Mouse (Mus musculus) layer of hippocampus, postnatal 10 days (tissue): ENCODE measurements around the gene Gdnf. TPM values are rescaled to one million over a fixed set of nuclear protein-coding genes. Genes with fewer than 3 reads are reported as not detected.

ENCODE experiments used
- DNase-seq, 2 experiments: peaks; one replicate each; pipeline ENCODE4 v3.0.0; 2021; ENCODE audit warnings: low spot score in 2 of 2
- long read RNA-seq: library from polyadenylated mRNA; stranded (forward); transcript quantifications from one replicate; pipeline ENCODE4 v2.0.0, GENCODE M21; 2023
- total RNA-seq, 2 experiments: library from RNA; stranded (reverse); gene quantifications; 2 replicates each; pipeline ENCODE4 v1.2.3; 2021

The Gdnf gene
- total RNA-seq = under 1 TPM; 0.09 to 0.18 TPM
- long read RNA-seq = 0 reads

- peak; percentile 24 to 39 for DNase-seq
Observed at GRCm38 (mm10) chr15:7810556-7811252, at the start of gene Gdnf. TSS of gene Gdnf (plus strand) at chr15:7810846.

- DNase-seq = no peak
Observed at GRCm38 (mm10) chr15:7767166-7767565, 43.5 kb upstream of the Gdnf start.

- no peak for DNase-seq
Observed at GRCm38 (mm10) chr15:7772983-7773382, 37.7 kb upstream of the Gdnf start.

- no peak for DNase-seq
Observed at GRCm38 (mm10) chr15:7781517-7781916, 29.1 kb upstream of the Gdnf start.

- DNase-seq = peak in 1 of 2 experiments; percentile 34
Observed at GRCm38 (mm10) chr15:7809841-7810391, 730 bp upstream of the Gdnf start.

- DNase-seq = no peak
Observed at GRCm38 (mm10) chr15:7811253-7811625, 593 bp downstream of the Gdnf start.

GRCm38 (mm10) chr15:7811856-7812733, 1.4 kb downstream of the Gdnf start:
- DNase-seq = no peak

GRCm38 (mm10) chr15:7812872-7813530, 2.4 kb downstream of the Gdnf start:
- peak; percentile 85 to 90 for DNase-seq

GRCm38 (mm10) chr15:7813531-7814370, 3.1 kb downstream of the Gdnf start:
- peak in 1 of 2 experiments; percentile 33 for DNase-seq

- no peak for DNase-seq
Observed at GRCm38 (mm10) chr15:7814371-7814680, 3.7 kb downstream of the Gdnf start.

GRCm38 (mm10) chr15:7814917-7815316, 4.3 kb downstream of the Gdnf start:
- DNase-seq = no peak

GRCm38 (mm10) chr15:7815521-7815944, 4.9 kb downstream of the Gdnf start:
- DNase-seq = no peak

- no peak for DNase-seq
Observed at GRCm38 (mm10) chr15:7823886-7824285, 13.2 kb downstream of the Gdnf start.

GRCm38 (mm10) chr15:7825530-7825929, 14.9 kb downstream of the Gdnf start:
- no peak for DNase-seq

- DNase-seq = no peak
Observed at GRCm38 (mm10) chr15:7835404-7835803, 24.8 kb downstream of the Gdnf start.

GRCm38 (mm10) chr15:7838060-7838920, 27.6 kb downstream of the Gdnf start:
- DNase-seq = no peak

GRCm38 (mm10) chr15:7838921-7839309, 28.3 kb downstream of the Gdnf start:
- DNase-seq = no peak

GRCm38 (mm10) chr15:7841664-7842063, 31.0 kb downstream of the Gdnf start:
- DNase-seq = no peak

- DNase-seq = no peak
Observed at GRCm38 (mm10) chr15:7842398-7842797, 31.8 kb downstream of the Gdnf start.

- DNase-seq = no peak
Observed at GRCm38 (mm10) chr15:7857418-7857817, 46.8 kb downstream of the Gdnf start.
